Mouse (Mus musculus) MN1 (cell line): ENCODE results near the gene Srsf3.
"Not testable (repeated sequence)": the region's sequence is repeated elsewhere in the genome, so short reads cannot be mapped to it uniquely, and the experiment has no call there.

ENCODE experiments used
- DNase-seq: peaks from one replicate; pipeline ENCODE4 v3.0.0-alpha.2; 2016; ENCODE audit warnings: low spot score

The Srsf3 gene

DNA sequence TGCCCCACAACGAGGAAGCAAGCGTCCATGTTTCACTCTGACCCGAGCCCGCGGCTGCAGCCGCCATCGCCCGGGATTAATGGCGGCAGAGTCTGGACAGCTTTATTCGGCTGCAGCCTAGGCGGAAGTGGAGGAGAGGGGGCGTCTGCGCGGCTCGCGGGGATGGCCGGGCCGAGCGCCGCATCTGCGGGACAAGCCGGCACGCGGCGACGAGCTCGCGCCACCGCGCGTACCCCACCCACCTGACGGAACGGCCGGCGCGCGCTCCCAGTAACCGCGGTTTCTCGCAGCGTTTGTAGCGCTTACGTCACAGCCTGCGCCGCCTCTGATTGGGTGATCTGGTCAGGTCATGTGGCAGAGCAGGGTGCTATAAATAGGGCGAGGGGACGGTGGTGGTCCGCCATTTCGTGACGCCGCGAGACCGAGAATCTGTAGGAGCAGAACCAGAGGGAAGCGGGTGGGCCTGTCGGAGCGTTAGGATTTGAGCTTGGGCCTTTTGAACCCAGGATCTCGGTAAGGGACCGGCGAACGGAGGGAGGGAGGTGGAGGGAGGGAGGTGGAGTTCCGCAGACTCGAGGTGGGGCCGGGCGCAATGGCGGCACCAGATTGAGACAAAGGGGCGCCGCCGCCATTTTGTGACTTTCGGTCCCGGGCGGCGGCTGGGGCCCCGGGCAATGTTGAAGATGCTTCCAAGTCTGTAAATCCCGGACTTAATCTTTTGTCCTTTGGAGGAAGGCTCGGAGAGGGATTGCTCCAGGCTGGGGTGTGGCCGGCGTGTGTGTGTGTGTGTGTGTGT lies at the start of gene Srsf3:
TSS of gene Srsf3 (plus strand) at position 355 of the 796 bp plus-strand sequence.
- peak; percentile 99 for DNase-seq

DNA sequence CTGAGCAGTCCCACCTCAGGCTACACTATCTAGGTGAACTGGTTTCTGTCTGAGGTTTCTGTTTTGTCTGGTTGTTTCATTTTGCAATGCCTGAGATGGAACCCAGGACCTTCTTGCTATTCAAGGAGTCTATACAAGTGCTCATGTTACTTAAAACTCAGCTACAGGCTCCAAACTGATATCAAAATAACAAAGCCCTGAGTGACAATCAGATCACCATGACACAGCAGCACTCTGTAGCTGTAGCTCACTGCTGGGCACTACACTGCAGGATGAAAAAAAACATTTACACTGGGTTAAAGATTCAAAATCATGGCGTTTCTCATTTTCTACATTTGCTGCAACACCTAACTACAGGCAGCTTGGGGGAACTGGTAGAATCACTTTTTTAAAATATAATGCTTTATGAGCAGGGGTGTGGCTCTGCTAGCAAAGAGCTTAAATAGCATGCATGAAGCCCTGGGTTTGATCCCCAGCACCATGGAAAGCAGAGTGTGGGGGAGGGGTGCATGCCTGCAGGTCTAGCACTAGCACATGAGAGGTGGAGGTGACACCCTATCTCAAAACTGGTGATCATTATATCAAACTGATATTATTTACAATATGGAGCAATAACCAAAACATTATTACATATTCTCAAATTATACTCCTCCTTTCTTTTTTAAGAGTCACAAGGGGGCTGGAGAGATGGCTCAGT lies 47.6 kb upstream of the Srsf3 start:
- DNase-seq = no peak

DNA sequence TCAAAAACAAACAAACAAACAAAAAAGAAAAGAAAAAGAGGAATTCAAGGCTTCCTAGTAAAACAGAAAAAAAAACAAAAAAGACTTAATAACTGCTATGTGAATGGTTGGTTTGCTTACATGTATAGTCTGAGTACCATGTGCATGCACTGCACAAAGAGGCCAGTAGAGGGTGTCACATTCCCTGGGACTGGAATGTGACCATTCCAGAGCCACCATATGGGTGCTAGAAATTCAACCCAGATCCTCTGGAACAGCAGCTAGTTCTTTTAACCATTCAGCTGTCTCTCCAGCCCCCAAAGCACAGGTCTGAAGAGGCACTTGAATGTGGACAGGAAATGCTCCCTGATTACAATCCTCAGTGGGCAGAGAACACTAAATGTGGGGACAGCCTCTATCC lies 45.6 kb upstream of the Srsf3 start:
- DNase-seq = peak; percentile 39

DNA sequence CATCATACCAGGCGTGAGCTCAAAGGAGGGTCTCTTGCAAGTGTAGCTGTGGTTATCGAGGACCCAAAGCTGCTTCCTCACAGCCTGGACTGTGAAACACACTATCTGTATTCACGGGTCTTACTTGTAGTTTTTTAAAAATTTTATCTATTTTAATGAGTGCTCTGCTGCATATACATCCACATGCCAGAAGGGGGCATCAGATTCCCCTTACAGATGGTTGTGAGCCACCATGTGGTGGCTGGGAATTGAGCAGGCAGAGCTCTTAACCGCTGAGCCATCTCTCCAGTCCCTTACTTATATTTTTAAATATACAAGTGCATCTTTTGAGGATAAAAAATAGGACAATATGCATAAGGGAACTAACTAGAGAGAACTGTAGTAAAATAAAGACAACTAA lies 44.7 kb upstream of the Srsf3 start:
- peak; percentile 67 for DNase-seq

DNA sequence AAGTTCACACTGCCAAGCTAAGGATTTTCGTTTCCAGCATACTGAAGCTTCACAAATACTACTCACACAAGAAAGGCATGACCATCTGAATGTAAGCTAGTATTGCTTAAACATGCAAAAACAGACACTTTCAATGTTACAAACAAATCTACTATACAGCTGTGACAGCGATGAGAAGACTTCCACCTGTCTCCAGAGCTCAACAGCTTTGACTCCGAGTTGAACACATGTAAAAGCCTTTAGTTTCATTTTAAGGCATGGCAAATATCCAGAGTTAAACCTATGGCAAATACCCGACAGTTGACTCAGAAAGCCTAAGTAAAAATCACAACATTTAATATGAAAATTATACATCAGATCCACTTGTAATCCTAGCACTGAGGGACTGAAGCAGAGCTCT lies 44.1 kb upstream of the Srsf3 start:
- no peak for DNase-seq

DNA sequence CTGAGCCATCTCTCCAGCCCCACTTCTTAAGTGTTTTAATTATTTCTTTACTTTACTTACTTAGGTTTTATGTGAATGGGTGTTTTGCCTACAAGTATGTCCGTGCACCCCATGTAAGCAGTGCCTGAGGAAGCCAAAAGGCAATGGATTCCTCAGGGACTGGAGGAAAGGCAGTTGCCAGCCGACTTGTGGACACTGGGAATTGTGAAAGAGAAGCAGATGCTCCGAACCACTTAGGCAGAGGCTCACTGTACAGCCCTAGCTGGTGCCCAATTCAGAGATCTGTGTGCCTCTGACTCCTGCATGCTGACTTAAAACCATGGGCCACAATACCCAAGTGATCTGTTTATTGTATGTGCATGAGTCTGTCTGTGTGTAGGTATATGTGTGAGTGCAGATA lies 43.4 kb upstream of the Srsf3 start:
- DNase-seq = no peak

DNA sequence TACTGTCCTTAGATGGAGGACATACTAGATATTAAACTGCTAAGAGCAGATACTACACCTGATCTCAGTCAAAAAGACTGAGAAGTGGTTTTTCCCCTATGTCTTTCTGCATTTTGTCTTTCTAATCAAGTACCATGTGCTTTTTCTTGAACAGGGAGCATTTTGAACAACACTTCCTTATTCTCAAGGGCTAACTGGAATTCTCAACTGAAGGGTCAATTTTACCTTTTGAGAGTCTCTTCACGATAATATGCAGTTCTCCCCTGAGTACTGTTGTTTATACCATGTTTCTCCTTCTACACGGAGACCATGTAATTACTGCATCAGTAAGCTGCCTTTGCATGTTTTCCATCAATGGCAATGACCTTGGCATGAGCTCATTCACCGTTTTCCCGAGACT lies 42.4 kb upstream of the Srsf3 start:
- DNase-seq = no peak

DNA sequence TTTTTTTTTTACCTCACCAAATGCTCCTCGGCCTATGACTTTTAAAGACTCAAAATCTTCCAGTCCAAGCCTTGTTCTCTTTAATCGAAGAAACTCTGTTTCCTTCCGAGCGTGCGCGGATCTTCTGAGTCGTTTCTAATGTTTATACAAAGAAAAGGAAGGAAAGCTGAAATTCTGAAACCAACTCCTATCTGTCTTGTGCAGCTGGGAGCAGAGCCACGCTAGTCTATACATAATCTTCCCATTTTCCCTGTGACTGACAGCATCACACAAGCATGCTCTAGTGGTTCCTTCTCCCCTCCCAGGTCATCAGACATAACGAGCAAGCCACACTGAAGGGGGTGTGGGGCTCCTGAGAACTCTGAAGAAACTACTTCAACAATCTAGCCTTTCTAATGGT lies 41.1 kb upstream of the Srsf3 start:
- DNase-seq = no peak

DNA sequence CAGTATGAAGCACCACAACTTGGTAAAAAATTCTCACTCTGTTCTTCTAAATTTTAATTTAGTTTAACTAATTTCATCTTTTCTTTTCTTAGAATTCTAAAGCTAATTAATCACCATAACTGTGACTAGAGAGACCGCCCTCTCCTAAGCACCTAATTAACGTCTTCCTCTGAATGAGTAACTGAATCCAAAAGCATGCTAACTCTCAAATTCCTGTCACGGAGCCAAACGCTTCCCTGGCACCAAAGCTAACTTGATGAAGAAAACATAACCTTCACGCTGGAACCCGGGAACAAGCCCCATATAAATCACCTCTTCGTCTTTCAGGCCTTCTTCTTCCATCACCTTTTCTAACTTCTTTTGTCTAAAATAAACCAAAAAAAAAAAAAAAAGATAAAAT lies 40.3 kb upstream of the Srsf3 start:
- peak; percentile 57 for DNase-seq

DNA sequence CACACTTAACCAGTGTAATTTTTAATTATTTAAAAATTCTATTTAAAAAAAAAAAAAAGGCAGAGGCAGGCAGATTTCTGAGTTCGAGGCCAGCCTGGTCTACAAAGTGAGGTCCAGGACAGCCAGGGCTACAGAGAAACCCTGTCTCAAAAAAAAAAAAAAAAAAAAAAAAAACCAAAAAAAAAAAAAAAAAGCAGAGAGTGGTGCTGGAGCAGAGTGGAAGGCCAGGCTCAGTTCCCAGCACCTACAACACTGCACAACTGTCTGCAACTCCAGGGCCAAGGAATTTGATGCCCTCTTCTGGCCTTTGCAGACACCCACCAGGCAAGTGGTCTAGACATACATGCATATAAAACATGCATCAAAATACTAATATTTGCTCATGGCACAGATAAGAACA lies 39.4 kb upstream of the Srsf3 start:
- DNase-seq = not testable (repeated sequence)

DNA sequence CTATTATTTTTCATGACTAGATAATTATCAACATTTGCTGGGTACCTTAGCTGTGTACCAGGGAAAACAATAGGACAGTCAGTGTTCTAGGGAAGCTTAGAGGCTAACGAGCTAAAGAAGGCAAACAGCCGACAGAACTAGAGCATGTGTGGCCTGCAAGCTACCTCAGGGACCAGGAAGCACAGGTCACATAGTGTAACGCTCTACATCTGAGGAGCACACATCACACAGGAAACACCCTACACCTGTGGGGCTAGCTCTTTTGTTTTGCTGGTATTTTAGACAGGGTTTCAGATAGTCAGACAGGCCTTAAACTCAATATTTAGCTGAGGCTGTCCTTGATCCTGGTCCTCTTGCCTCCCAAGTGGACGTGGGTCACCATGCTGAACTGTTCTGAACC lies 37.8 kb upstream of the Srsf3 start:
- no peak for DNase-seq

DNA sequence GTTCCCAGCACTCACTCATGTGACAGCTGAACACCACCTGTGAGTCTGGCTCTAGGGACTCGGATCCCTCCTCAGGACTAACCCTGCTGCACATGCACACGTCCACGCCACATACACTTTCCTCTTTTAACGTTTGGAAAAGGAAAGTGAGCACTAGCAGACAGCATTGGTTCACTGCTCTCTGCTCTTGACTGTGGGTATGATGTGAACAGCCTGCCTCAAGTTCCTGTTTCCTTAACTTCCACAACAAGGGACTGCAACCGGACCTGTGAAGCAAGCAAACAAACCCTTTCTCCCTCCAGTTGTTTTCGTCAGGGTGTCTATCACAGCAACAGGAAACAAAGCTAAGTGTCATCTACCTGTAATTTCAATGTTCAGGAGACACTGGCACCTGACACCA lies 32.0 kb upstream of the Srsf3 start:
- DNase-seq = no peak

DNA sequence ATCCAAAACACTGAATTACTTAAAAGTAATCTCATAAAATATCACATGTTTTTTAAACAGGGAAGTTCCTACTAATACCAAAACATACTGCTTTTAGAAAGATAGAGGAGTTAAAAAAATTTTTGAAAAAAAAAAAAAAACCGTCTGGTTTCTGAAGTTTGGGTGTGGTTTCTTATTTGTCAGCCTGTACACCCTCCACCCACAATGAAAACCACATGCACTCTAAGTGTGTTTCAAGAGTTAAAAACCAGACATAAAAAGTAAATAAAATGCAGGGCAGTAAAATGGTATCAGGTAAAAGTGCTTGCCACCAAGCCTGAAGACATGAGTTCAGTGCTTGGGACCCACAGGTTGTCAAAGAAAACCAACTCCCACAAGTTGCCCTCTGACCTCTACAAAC lies 28.7 kb upstream of the Srsf3 start:
- no peak for DNase-seq

DNA sequence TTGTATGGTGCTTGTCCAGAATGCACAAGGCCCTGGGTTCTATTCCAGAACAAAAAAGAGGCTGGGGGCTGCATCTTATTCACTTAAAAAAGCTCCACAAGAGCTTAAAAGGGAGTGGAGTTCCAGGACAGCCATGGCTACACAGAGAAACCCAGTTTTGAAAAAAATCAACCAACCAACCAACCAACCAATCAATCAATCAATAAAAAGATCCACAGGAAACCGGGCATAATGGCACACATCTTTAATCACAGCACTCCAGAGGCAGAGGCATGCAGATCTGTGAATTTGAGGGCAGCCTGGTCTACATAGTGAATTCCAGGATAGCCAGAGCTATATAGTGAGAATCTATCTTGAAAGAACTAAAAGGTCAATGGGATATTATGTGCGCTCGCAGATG lies 27.4 kb upstream of the Srsf3 start:
- DNase-seq = no peak

DNA sequence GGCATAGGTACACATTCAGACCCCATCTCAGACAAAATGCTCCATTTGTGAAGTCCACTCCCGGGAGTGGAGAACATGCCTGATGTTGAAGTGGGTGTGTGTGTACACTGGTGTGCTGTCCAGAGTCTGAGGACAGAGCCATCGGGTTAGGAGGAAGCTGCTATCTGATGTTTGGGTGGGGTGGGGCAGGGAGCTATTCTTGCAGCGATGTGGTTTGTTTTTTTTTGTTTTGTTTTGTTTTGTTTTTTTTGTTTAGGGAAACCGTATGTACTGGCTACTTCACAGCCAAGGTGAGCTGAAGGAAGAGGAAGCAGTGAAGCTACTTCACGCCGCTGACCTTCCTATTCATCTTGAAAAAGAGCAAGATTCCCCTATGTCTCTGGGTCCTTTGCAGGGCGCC lies 25.6 kb upstream of the Srsf3 start:
- DNase-seq = peak; percentile 32

DNA sequence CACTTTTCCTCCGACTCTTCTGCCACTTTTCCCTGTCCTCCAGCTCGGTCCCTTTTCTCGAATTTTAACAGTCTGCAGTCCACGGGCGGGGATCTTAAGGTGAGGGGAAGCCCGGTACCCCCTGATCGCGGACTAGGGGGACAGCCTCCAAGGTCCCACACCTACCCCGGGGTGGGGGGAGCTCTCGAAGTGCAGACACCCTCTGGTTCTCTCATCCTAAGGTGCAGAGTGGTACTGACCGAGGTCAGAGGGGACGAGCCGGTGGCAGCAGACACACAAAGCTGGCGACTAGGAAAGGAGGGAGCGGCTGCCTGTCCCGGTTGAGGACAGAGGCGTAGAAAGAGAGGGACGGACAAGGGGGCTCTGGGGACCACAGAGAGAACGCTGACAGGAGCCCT lies 25.2 kb upstream of the Srsf3 start:
- DNase-seq = no peak

DNA sequence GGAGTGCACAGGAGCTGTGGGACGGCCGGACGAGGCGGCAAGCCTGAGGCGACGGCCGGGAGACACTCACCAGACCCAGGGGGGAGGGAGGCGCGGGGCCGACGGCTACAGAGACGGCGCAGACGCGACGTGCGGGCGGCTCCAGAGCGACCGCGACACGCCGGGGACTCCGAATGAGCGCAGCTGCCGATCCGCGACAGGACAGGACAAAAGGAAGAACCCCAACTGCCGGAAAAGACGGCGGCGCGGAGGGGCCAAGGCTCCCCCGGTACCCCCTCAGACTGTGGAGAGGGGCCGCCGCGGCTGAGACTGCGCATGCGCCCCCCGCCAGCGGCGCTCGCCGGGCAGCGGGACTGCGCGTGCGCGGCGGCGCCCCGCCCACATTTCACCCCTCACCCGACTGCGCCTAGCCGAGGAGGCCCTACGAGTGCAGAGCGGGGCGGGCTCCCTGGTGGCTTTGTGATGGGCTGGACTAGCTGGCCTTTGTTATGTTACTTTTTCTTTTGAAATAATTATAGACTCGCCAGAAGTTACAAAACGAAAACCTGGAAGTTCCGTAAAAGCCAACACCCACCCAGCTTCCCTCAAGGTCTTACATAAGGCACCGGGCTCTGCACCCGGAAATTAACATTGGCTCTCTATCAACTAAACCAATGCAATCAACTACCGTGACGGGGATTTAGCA lies 24.6 kb upstream of the Srsf3 start, which contains the start of gene Stk38:
TSS of gene Stk38 (minus strand) at position 355 of the 685 bp plus-strand sequence.
- peak; percentile 88 for DNase-seq

DNA sequence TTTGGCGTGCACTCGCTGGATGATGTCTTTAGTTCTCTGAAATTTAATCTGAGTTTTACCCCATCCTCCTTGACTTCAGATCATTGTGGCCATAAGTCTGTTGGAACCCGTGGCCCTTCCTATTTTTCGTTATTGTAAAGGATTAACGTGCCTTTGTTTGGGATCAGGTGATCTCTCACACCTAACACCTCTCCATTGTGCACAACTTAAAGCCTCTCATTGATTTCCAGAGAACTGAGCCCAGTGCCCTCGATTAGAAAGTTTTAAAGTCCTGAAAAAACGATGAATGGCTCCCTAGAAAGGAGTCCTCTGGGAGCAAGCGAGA lies 24.1 kb upstream of the Srsf3 start:
- DNase-seq = no peak

DNA sequence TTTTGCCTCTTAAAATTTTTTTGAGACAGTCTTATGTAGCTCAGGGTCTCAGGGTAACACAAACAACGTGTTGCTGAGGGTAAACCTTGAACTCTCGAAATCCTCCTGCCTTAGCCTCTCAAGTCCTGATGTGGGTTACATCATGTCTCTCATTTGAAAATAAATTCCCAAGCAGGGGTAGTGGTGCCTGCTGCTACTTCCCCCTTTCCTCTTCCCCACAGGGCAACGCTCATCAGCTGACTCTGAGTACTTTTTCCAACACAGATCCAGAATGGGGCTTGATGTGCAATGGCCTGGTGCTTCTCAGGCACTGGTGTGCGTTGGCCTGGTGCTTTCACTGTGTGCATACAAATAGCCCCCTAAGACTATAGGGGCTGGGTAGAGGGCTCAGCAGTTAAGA lies 23.2 kb upstream of the Srsf3 start:
- DNase-seq = no peak

DNA sequence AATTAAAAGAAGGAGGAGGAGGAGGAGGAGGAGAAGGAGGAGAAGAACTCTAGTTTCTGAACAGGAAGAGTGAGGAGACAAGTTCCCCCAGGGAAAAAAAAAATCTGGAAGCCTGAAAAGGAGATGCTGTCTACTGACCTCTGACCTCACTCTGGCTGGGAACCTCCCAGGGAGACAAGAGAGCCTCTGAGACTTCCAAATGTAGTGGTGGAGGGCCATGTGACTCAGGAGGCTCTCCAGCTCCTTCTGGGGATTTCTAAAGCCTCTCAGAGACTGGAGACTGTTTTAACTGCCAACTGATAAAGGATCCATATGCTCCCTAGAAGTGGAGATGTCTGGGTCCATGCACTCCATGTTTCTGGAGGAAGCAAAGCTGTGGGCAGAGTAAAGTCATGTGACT lies 18.2 kb upstream of the Srsf3 start:
- no peak for DNase-seq

DNA sequence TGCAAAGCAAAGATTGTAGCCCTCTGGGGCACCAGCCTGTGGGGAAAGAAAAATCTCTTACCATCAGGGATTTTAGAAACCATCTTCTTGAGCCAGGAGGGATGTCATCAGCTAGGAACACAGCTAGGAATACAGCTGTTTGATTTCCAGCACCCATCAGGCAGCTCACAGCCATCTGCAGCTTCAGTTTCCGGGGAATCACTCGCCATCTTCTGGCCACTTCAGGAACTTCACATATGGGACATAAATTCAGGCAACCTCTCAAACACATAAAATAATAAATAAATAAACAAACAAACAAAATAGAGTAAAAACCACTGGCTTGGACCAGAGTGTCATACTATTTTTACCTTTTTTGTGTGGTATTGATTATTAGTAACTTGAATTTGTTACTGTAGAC lies 16.8 kb upstream of the Srsf3 start:
- DNase-seq = peak; percentile 59

DNA sequence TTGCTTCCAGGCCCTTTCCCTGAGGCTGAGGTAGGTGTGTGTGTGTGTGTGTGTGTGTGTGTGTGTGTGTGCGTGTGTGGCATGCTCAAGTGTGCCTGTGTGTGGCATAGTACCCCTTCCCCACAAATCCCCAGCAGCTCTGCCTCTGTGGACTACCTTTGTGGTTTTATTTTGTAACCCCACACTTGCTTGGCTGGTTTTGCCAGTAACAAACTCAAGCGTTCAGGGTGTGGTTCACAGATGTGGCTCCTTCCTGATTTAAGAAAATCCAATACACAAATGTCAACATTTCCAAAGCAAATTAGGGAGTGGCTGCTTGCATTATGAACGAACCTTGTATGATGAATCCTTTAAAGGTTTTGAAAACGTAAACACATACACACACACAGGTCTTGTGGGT lies 15.7 kb upstream of the Srsf3 start:
- no peak for DNase-seq

DNA sequence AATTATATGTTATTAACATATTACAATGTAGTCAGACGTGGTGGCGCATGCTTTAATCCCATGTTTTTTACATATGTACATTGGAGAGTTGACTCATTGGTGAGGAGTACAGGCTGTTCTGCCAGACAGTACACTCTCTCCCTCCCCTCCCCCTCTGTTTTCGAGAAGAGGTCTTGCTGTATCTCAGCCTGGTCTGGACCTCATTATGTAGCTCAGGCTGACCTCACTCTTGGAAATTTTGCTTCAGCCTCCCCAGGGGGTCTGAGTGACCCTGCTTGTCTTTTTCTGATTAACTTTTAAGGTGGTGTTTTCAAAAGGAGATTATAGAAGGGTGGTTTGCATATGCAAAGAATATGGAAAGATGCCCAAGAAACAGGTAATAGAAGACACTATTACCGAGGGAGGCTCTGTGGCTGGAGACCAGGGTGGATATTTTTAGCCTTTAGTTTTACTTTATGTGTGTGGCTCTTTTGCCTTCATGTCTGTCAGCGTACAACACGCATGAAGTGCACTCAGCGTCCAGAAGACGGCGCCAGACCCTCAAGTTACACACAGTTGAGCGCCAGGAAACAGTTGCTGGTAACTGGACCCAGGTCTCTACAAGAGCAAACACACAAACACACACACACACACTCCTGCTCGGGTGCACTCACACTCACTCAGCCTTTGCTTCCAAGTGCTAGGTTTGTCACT lies 14.0 kb upstream of the Srsf3 start:
- DNase-seq = peak; percentile 50
